ENCODE assay signal across 25 mouse cellular contexts in the genomic region with DNA sequence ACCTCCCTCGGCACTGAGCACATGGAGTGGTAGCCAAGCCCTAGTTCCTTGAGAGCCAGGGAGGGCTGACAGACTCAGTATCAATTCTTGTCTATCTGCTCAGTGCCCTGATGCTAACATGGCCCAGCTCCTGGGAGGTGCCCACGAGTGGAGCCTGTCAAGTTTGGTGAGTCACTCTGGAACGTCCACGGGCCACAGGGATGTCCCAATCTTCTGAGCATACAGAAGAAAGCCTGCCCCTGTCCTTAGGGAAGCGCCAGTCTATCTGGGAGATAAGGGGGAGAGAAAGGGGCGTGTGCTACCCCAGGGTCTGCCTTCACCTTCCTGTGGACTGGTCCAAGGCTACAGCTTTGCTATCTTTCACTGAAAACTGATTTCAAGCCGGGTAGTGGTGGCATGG. TPM values are rescaled to one million over a fixed set of nuclear protein-coding genes. Genes with fewer than 3 reads are reported as not detected.
DNase-seq lines count a peak whose midpoint lies in the region; ATAC-seq and TF ChIP-seq lines count a peak whose summit lies in the region.
"Had no signal": no experiment of that assay in that cellular context is flagged by ENCODE, and none has a peak within 500 bp of the region (broad histone marks: within the 10 kb centered on the region; RNA-seq: fewer than 3 reads in every experiment).

No protein-coding gene starts in this region.

- peak overlapping the region; percentile 88 for H3K27ac ChIP-seq in heart, embryonic 12.5 days (ENCODE audit: poor library complexity, severe bottlenecking)
- 0 out of 2 replicates have a peak overlapping the region, but pooled peaks have one; percentile 44 for H3K27ac ChIP-seq in liver, embryonic 11.5 days (ENCODE audit: low read depth, low read length)
- H3K27ac ChIP-seq in liver, postnatal 0 days (ENCODE audit: low read depth) = no peak overlapping the region
- H3K27ac ChIP-seq in limb, embryonic 12.5 days = 0 out of 2 replicates have a peak overlapping the region, but pooled peaks have one; percentile 50
- H3K27ac ChIP-seq: forebrain, embryonic 13.5 days; gastrocnemius, adult 2 months; liver, embryonic 15.5 days; midbrain, embryonic 10.5 days; midbrain, embryonic 15.5 days had no signal

- no peak overlapping the region for H3K4me3 ChIP-seq in heart, embryonic 12.5 days
- no peak overlapping the region for H3K4me3 ChIP-seq in liver, embryonic 11.5 days (ENCODE audit: low read depth, low read length)
- no peak overlapping the region for H3K4me3 ChIP-seq in liver, postnatal 0 days (ENCODE audit: low read depth, low read length)
- no peak overlapping the region for H3K4me3 ChIP-seq in limb, embryonic 12.5 days (replicated peaks)
- H3K4me3 ChIP-seq: forebrain, embryonic 13.5 days; gastrocnemius, adult 2 months; kidney, embryonic 15.5 days; liver, embryonic 15.5 days; lung, embryonic 15.5 days; midbrain, embryonic 10.5 days; midbrain, embryonic 15.5 days had no signal

- ATAC-seq in heart, embryonic 12.5 days (ENCODE audit: insufficient number of reproducible peaks, low FRiP score) = no peak
- ATAC-seq in liver, embryonic 11.5 days (replicated peaks; ENCODE audit: low FRiP score) = no peak
- no peak for ATAC-seq in liver, postnatal 0 days
- ATAC-seq in limb, embryonic 12.5 days (ENCODE audit: insufficient number of reproducible peaks, insufficient read depth, low FRiP score, low TSS enrichment, low read depth) = no peak
- ATAC-seq: forebrain, embryonic 13.5 days; hindbrain, embryonic 16.5 days; midbrain, embryonic 15.5 days had no signal

- no peak for TF ChIP-seq CTCF in liver, postnatal 0 days (IDR thresholded peaks at IDR 0.05; ENCODE audit: low read depth)

- peaks cover 100% of the 10 kb centered on the region for H3K4me1 ChIP-seq in heart, embryonic 12.5 days (replicated peaks)
- H3K4me1 ChIP-seq in liver, embryonic 11.5 days (replicated peaks; ENCODE audit: control insufficient read depth, insufficient read depth, low read length) = peaks cover 76% of the 10 kb centered on the region
- H3K4me1 ChIP-seq in liver, postnatal 0 days (ENCODE audit: insufficient read depth) = peaks cover 28% of the 10 kb centered on the region
- peaks cover 100% of the 10 kb centered on the region for H3K4me1 ChIP-seq in limb, embryonic 12.5 days (replicated peaks)

- peak; percentile 56 for DNase-seq in adrenal gland, postnatal 14 days
- no peak for DNase-seq in adrenal gland, adult 2 months
- DNase-seq in heart, postnatal 25 days (ENCODE audit: low spot score) = no peak
- DNase-seq in liver, embryonic 11.5 days (ENCODE audit: low spot score) = no peak
- DNase-seq in liver, postnatal 0 days = no peak
- DNase-seq in cerebellum, adult 18-20 months = no peak
- DNase-seq: cerebellum, adult 9-11 months; embryo, embryonic 11 days; gastrocnemius, adult 2 months; gastrocnemius, postnatal 36 days; kidney, adult 18-20 months; kidney, postnatal 25 days; right cerebral cortex, postnatal 25 days; spleen, adult 18-20 months; thymus, postnatal 14 days had no signal

- H3K36me3 ChIP-seq in heart, embryonic 12.5 days = peaks cover 27% of the 10 kb centered on the region
- H3K36me3 ChIP-seq in liver, embryonic 11.5 days (ENCODE audit: control insufficient read depth, insufficient read depth, low read length) = peaks cover 3% of the 10 kb centered on the region; the same call in 1 of the 2 replicates
- H3K36me3 ChIP-seq in liver, postnatal 0 days (replicated peaks; ENCODE audit: insufficient read depth, low read length) = no peaks in the 10 kb centered on the region
- H3K36me3 ChIP-seq in limb, embryonic 12.5 days = peaks cover 15% of the 10 kb centered on the region
- H3K36me3 ChIP-seq: liver, embryonic 15.5 days; lung, embryonic 15.5 days; midbrain, embryonic 15.5 days had no signal

- H3K4me2 ChIP-seq in heart, embryonic 12.5 days = no peak overlapping the region
- H3K4me2 ChIP-seq in liver, embryonic 11.5 days = no peak overlapping the region
- H3K4me2 ChIP-seq in liver, postnatal 0 days (ENCODE audit: low read depth, low read length) = no peak overlapping the region
- H3K4me2 ChIP-seq in limb, embryonic 12.5 days = no peak overlapping the region
- H3K4me2 ChIP-seq: forebrain, embryonic 13.5 days; kidney, embryonic 15.5 days; liver, embryonic 15.5 days; lung, embryonic 15.5 days; midbrain, embryonic 15.5 days had no signal

- 14% methylated on average over 7 of the region's 7 CpGs for WGBS in heart, embryonic 12.5 days
- 36% methylated on average over 7 of the region's 7 CpGs for WGBS in liver, embryonic 11.5 days
- 44% methylated on average over 7 of the region's 7 CpGs for WGBS in liver, postnatal 0 days (ENCODE audit: insufficient replicate concordance)
- 77% methylated on average over 7 of the region's 7 CpGs for whole genome bisulfite sequencing in limb, embryonic 12.5 days

- H3K9ac ChIP-seq in heart, embryonic 12.5 days = peak overlapping the region; percentile 46
- H3K9ac ChIP-seq in liver, embryonic 11.5 days (ENCODE audit: low read depth, low read length) = no peak overlapping the region
- H3K9ac ChIP-seq in liver, postnatal 0 days (replicated peaks) = no peak overlapping the region
- no peak overlapping the region for H3K9ac ChIP-seq in limb, embryonic 12.5 days (replicated peaks)
- H3K9ac ChIP-seq: forebrain, embryonic 13.5 days; kidney, embryonic 15.5 days; liver, embryonic 15.5 days; lung, embryonic 15.5 days; midbrain, embryonic 15.5 days had no signal

- no peak for TF ChIP-seq EP300 in liver, postnatal 0 days (IDR thresholded peaks at IDR 0.05; ENCODE audit: low read depth)

- H3K9me3 ChIP-seq in heart, embryonic 12.5 days (replicated peaks) = no peaks in the 10 kb centered on the region
- no peaks in the 10 kb centered on the region for H3K9me3 ChIP-seq in liver, embryonic 11.5 days (ENCODE audit: control insufficient read depth, low read length)
- H3K9me3 ChIP-seq in liver, postnatal 0 days (ENCODE audit: low read length) = no peaks in the 10 kb centered on the region
- H3K9me3 ChIP-seq in limb, embryonic 12.5 days = no peaks in the 10 kb centered on the region
- H3K9me3 ChIP-seq: forebrain, embryonic 13.5 days; kidney, embryonic 15.5 days; liver, embryonic 15.5 days; lung, embryonic 15.5 days; midbrain, embryonic 10.5 days; midbrain, embryonic 15.5 days had no signal

- H3K27me3 ChIP-seq in heart, embryonic 12.5 days (replicated peaks) = no peaks in the 10 kb centered on the region
- no peaks in the 10 kb centered on the region for H3K27me3 ChIP-seq in liver, embryonic 11.5 days (replicated peaks; ENCODE audit: control insufficient read depth, insufficient read depth, low read length)
- no peaks in the 10 kb centered on the region for H3K27me3 ChIP-seq in liver, postnatal 0 days (ENCODE audit: insufficient read depth, low read length)
- no peaks in the 10 kb centered on the region for H3K27me3 ChIP-seq in limb, embryonic 12.5 days
- H3K27me3 ChIP-seq: forebrain, embryonic 13.5 days; kidney, embryonic 15.5 days; liver, embryonic 15.5 days; lung, embryonic 15.5 days; midbrain, embryonic 15.5 days had no signal

- intact Hi-C loops in heart, postnatal 25 days (cut with DNase I) = no loop called here

RNA-seq across cellular contexts. Expression of gene Smad6, which starts 43.2 kb away (rescaled TPM):
- total RNA-seq in adrenal gland, postnatal 14 days (2021) = 11.1 and 12.0 TPM in 2 replicates
- total RNA-seq in adrenal gland, adult 2 months (2021) = 10 to 100 TPM in 1 of 2 experiments, 1 to 10 TPM in 1; 6.0 to 12.9 TPM
- 43.4 and 52.4 TPM in 2 replicates for polyA plus RNA-seq in adrenal gland, adult 2 months (2012; rRNA removed)
- polyA plus RNA-seq in heart, embryonic 12.5 days (2016; fragmentation: Nextera tagmentation; extraction: Ambion mirVana) = 56.2 and 62.8 TPM in 2 replicates
- 10 to 100 TPM in 1 of 2 experiments, 1 to 10 TPM in 1; 9.8 to 13.6 TPM for total RNA-seq in heart, postnatal 25 days (2021)
- 10.1 and 11.1 TPM in 2 replicates for polyA plus RNA-seq in liver, embryonic 11.5 days (2014; fragmentation: Nextera tagmentation; extraction: Ambion mirVana)
- polyA plus RNA-seq in liver, postnatal 0 days (2015; fragmentation: Nextera tagmentation; extraction: Ambion mirVana) = 1.8 and 2.9 TPM in 2 replicates
- polyA plus RNA-seq in limb, embryonic 12.5 days (2016; fragmentation: Nextera tagmentation; extraction: Ambion mirVana) = 23.5 and 23.9 TPM in 2 replicates
- total RNA-seq: neutrophil, adult 5-6 weeks had no signal
